Mouse (Mus musculus): ENCODE data around the gene Cntnap2. TPM values are rescaled to one million over a fixed set of nuclear protein-coding genes. Genes with fewer than 3 reads are reported as not detected.
"Not testable (repeated sequence)": the region's sequence is repeated elsewhere in the genome, so short reads cannot be mapped to it uniquely, and the experiment has no call there.

Gene Cntnap2
- polyA plus RNA-seq, 1 experiment from 2014 or later: 3.8 TPM

GRCm38 (mm10) chr6:47183850-47184249 is 2124.7 kb downstream of the Cntnap2 start:
- not testable (repeated sequence) for H3K27ac ChIP-seq (ENCODE audit: low read length); H3K4me1 ChIP-seq (ENCODE audit: control insufficient read depth, insufficient read depth, low read length); H3K9ac ChIP-seq (replicated peaks; ENCODE audit: low read depth, low read length); H3K9me3 ChIP-seq (ENCODE audit: control insufficient read depth, low read depth, low read length); H3K36me3 ChIP-seq (ENCODE audit: control insufficient read depth, insufficient read depth, low read length); ATAC-seq (ENCODE audit: insufficient number of reproducible peaks, insufficient read depth, low FRiP score, low read depth); H3K4me3 ChIP-seq (ENCODE audit: low read depth, low read length); H3K27me3 ChIP-seq (ENCODE audit: control insufficient read depth, insufficient read depth, low read length); H3K4me2 ChIP-seq (replicated peaks; ENCODE audit: low read depth, low read length)

GRCm38 (mm10) chr6:47188193-47188592 is 2129.0 kb downstream of the Cntnap2 start:
- Histone ChIP-seq H3K9ac (replicated peaks; ENCODE audit: low read depth, low read length) (no peak overlapping the region), H3K27ac (ENCODE audit: low read length) (no peak overlapping the region), H3K27me3 (ENCODE audit: control insufficient read depth, insufficient read depth, low read length) (no peaks in the 10 kb centered on the region), H3K4me3 (ENCODE audit: low read depth, low read length) (no peak overlapping the region), H3K4me1 (ENCODE audit: control insufficient read depth, insufficient read depth, low read length) (no peaks in the 10 kb centered on the region), H3K36me3 (ENCODE audit: control insufficient read depth, insufficient read depth, low read length) (no peaks in the 10 kb centered on the region), H3K4me2 (replicated peaks; ENCODE audit: low read depth, low read length) (no peak overlapping the region), H3K9me3 (ENCODE audit: control insufficient read depth, low read depth, low read length) (no peaks in the 10 kb centered on the region)
- ATAC-seq (ENCODE audit: insufficient number of reproducible peaks, insufficient read depth, low FRiP score, low read depth): no peak
- 60% methylated on average over 7 of the region's 7 CpGs for WGBS

- WGBS: 91% methylated on average over 6 of the region's 6 CpGs
- H3K9ac ChIP-seq (replicated peaks; ENCODE audit: low read depth, low read length); H3K27ac ChIP-seq (ENCODE audit: low read length); H3K4me2 ChIP-seq (replicated peaks; ENCODE audit: low read depth, low read length); ATAC-seq (ENCODE audit: insufficient number of reproducible peaks, insufficient read depth, low FRiP score, low read depth); H3K36me3 ChIP-seq (ENCODE audit: control insufficient read depth, insufficient read depth, low read length); H3K27me3 ChIP-seq (ENCODE audit: control insufficient read depth, insufficient read depth, low read length); H3K9me3 ChIP-seq (ENCODE audit: control insufficient read depth, low read depth, low read length); H3K4me3 ChIP-seq (ENCODE audit: low read depth, low read length); H3K4me1 ChIP-seq (ENCODE audit: control insufficient read depth, insufficient read depth, low read length): not testable (repeated sequence)
These were observed 2129.4 kb downstream of the Cntnap2 start for GRCm38 (mm10) chr6:47188596-47188995.

- Histone ChIP-seq H3K9me3 (ENCODE audit: control insufficient read depth, low read depth, low read length) (no peaks in the 10 kb centered on the region), H3K4me3 (ENCODE audit: low read depth, low read length) (no peak overlapping the region), H3K9ac (replicated peaks; ENCODE audit: low read depth, low read length) (no peak overlapping the region), H3K27ac (ENCODE audit: low read length) (no peak overlapping the region), H3K36me3 (ENCODE audit: control insufficient read depth, insufficient read depth, low read length) (no peaks in the 10 kb centered on the region), H3K27me3 (ENCODE audit: control insufficient read depth, insufficient read depth, low read length) (no peaks in the 10 kb centered on the region), H3K4me2 (replicated peaks; ENCODE audit: low read depth, low read length) (no peak overlapping the region), H3K4me1 (ENCODE audit: control insufficient read depth, insufficient read depth, low read length) (no peaks in the 10 kb centered on the region)
- WGBS: 75% methylated on average over 7 of the region's 7 CpGs
- ATAC-seq (ENCODE audit: insufficient number of reproducible peaks, insufficient read depth, low FRiP score, low read depth): no peak
These were observed 2131.1 kb downstream of the Cntnap2 start for GRCm38 (mm10) chr6:47190282-47190681.

- H3K4me3 ChIP-seq (ENCODE audit: low read depth, low read length): no peak overlapping the region
- H3K4me2 ChIP-seq (replicated peaks; ENCODE audit: low read depth, low read length): no peak overlapping the region
- no peaks in the 10 kb centered on the region for H3K9me3 ChIP-seq (ENCODE audit: control insufficient read depth, low read depth, low read length)
- H3K9ac ChIP-seq (replicated peaks; ENCODE audit: low read depth, low read length): no peak overlapping the region
- H3K27me3 ChIP-seq (ENCODE audit: control insufficient read depth, insufficient read depth, low read length): no peaks in the 10 kb centered on the region
- no peaks in the 10 kb centered on the region for H3K36me3 ChIP-seq (ENCODE audit: control insufficient read depth, insufficient read depth, low read length)
- WGBS: 16% methylated on average over 7 of the region's 7 CpGs
- H3K4me1 ChIP-seq (ENCODE audit: control insufficient read depth, insufficient read depth, low read length): no peaks in the 10 kb centered on the region
- ATAC-seq (ENCODE audit: insufficient number of reproducible peaks, insufficient read depth, low FRiP score, low read depth): no peak
- H3K27ac ChIP-seq (ENCODE audit: low read length): no peak overlapping the region
These were observed 2132.2 kb downstream of the Cntnap2 start for GRCm38 (mm10) chr6:47191277-47191800.

GRCm38 (mm10) chr6:47191940-47192339 is 2132.8 kb downstream of the Cntnap2 start:
- 85% methylated on average over 10 of the region's 10 CpGs for WGBS
- no peak for ATAC-seq (ENCODE audit: insufficient number of reproducible peaks, insufficient read depth, low FRiP score, low read depth)
- Histone ChIP-seq H3K4me3 (ENCODE audit: low read depth, low read length) (no peak overlapping the region), H3K36me3 (ENCODE audit: control insufficient read depth, insufficient read depth, low read length) (no peaks in the 10 kb centered on the region), H3K27me3 (ENCODE audit: control insufficient read depth, insufficient read depth, low read length) (no peaks in the 10 kb centered on the region), H3K27ac (ENCODE audit: low read length) (no peak overlapping the region), H3K9ac (replicated peaks; ENCODE audit: low read depth, low read length) (no peak overlapping the region), H3K9me3 (ENCODE audit: control insufficient read depth, low read depth, low read length) (no peaks in the 10 kb centered on the region), H3K4me2 (replicated peaks; ENCODE audit: low read depth, low read length) (no peak overlapping the region), H3K4me1 (ENCODE audit: control insufficient read depth, insufficient read depth, low read length) (no peaks in the 10 kb centered on the region)

GRCm38 (mm10) chr6:47192478-47192877 is 2133.3 kb downstream of the Cntnap2 start:
- H3K4me1 ChIP-seq (ENCODE audit: control insufficient read depth, insufficient read depth, low read length): no peaks in the 10 kb centered on the region
- no peaks in the 10 kb centered on the region for H3K36me3 ChIP-seq (ENCODE audit: control insufficient read depth, insufficient read depth, low read length)
- no peak overlapping the region for H3K4me3 ChIP-seq (ENCODE audit: low read depth, low read length)
- no peak overlapping the region for H3K9ac ChIP-seq (replicated peaks; ENCODE audit: low read depth, low read length)
- H3K4me2 ChIP-seq (replicated peaks; ENCODE audit: low read depth, low read length): no peak overlapping the region
- ATAC-seq (ENCODE audit: insufficient number of reproducible peaks, insufficient read depth, low FRiP score, low read depth): no peak
- no peak overlapping the region for H3K27ac ChIP-seq (ENCODE audit: low read length)
- H3K27me3 ChIP-seq (ENCODE audit: control insufficient read depth, insufficient read depth, low read length): no peaks in the 10 kb centered on the region
- 70% methylated on average over 9 of the region's 9 CpGs for WGBS
- H3K9me3 ChIP-seq (ENCODE audit: control insufficient read depth, low read depth, low read length): no peaks in the 10 kb centered on the region

- ATAC-seq (ENCODE audit: insufficient number of reproducible peaks, insufficient read depth, low FRiP score, low read depth): no peak
- Histone ChIP-seq H3K9me3 (ENCODE audit: control insufficient read depth, low read depth, low read length) (no peaks in the 10 kb centered on the region), H3K4me1 (ENCODE audit: control insufficient read depth, insufficient read depth, low read length) (no peaks in the 10 kb centered on the region), H3K27me3 (ENCODE audit: control insufficient read depth, insufficient read depth, low read length) (no peaks in the 10 kb centered on the region), H3K4me3 (ENCODE audit: low read depth, low read length) (no peak overlapping the region), H3K36me3 (ENCODE audit: control insufficient read depth, insufficient read depth, low read length) (no peaks in the 10 kb centered on the region), H3K9ac (replicated peaks; ENCODE audit: low read depth, low read length) (no peak overlapping the region), H3K4me2 (replicated peaks; ENCODE audit: low read depth, low read length) (no peak overlapping the region), H3K27ac (ENCODE audit: low read length) (no peak overlapping the region)
These were observed 2138.4 kb downstream of the Cntnap2 start for GRCm38 (mm10) chr6:47197570-47197969.

- H3K4me3 ChIP-seq (ENCODE audit: low read depth, low read length): no peak overlapping the region
- no peaks in the 10 kb centered on the region for H3K9me3 ChIP-seq (ENCODE audit: control insufficient read depth, low read depth, low read length)
- H3K36me3 ChIP-seq (ENCODE audit: control insufficient read depth, insufficient read depth, low read length): no peaks in the 10 kb centered on the region
- H3K27ac ChIP-seq (ENCODE audit: low read length): no peak overlapping the region
- H3K27me3 ChIP-seq (ENCODE audit: control insufficient read depth, insufficient read depth, low read length): no peaks in the 10 kb centered on the region
- H3K4me2 ChIP-seq (replicated peaks; ENCODE audit: low read depth, low read length): no peak overlapping the region
- ATAC-seq (ENCODE audit: insufficient number of reproducible peaks, insufficient read depth, low FRiP score, low read depth): no peak
- no peak overlapping the region for H3K9ac ChIP-seq (replicated peaks; ENCODE audit: low read depth, low read length)
- no peaks in the 10 kb centered on the region for H3K4me1 ChIP-seq (ENCODE audit: control insufficient read depth, insufficient read depth, low read length)
These were observed 2141.5 kb downstream of the Cntnap2 start for GRCm38 (mm10) chr6:47200671-47201070.
